Mouse (Mus musculus): ENCODE data around the gene Ccdc63.

Ccdc63 gene

DNA sequence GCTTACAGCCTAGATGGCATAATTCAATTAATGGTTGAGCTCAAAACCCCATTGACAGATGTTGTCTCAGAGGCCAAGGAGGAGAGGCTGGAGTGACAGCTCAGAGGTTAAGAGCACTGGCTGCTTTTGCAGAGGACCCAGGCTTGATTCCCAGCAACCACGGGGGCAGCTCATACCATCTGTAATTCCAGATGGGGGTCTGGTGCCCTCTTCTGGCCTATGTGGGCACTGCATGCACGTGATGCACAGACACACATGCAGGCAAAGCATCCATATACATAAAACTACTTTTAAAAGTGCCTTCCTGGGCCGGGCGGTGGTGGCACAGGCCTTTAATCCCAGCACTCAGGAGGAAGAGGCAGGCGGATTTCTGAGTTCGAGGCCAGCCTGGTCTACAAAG lies 24.4 kb downstream of the Ccdc63 start:
- no peaks in the 10 kb centered on the region for H3K9me3 ChIP-seq (ENCODE audit: low read length)
- H3K4me1 ChIP-seq (replicated peaks; ENCODE audit: low read depth, low read length): peaks cover 45% of the 10 kb centered on the region
- H3K36me3 ChIP-seq (ENCODE audit: insufficient read depth, low read length): no peaks in the 10 kb centered on the region
- H3K27me3 ChIP-seq (ENCODE audit: insufficient read depth, low read length): no peaks in the 10 kb centered on the region
- H3K4me3 ChIP-seq (replicated peaks; ENCODE audit: low read length): no peak overlapping the region
- TF ChIP-seq CTCF (conservative IDR thresholded peaks at IDR 0.05; ENCODE audit: low read length) (peak; percentile 80), POU5F1 (IDR thresholded peaks at IDR 0.05; ENCODE audit: borderline replicate concordance, low read length) (no peak)

DNA sequence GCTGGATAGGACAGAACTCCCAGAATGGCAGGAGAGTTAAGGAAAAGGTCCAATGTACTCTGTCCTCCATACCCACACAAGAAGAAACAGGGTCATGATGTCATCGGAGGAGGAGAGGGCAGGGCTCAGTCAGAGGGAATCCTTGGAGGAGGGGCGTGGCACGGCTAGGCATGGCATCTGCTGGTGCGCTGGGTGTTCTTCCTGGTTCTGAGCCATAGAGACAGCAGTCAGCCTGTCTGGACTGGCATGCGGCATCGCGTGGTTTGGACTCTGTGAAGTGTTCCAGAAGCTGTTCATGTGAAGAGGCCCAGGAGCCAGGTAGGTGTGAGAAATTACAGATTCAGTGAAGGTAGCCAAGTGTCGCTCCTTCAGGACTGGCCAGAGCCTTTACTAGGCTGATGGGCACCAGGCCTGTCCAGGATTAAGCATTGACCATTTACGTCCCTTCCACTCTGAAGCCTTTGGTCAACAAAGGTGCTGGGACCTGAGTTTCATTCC lies 25.3 kb downstream of the Ccdc63 start:
- Histone ChIP-seq H3K9me3 (ENCODE audit: low read length) (no peaks in the 10 kb centered on the region), H3K4me1 (replicated peaks; ENCODE audit: low read depth, low read length) (peaks cover 54% of the 10 kb centered on the region), H3K27me3 (ENCODE audit: insufficient read depth, low read length) (no peaks in the 10 kb centered on the region), H3K36me3 (ENCODE audit: insufficient read depth, low read length) (no peaks in the 10 kb centered on the region), H3K4me3 (replicated peaks; ENCODE audit: low read length) (no peak overlapping the region)
- TF ChIP-seq NANOG (IDR thresholded peaks at IDR 0.05; ENCODE audit: borderline replicate concordance, low read length) (no peak), CTCF (conservative IDR thresholded peaks at IDR 0.05; ENCODE audit: low read length) (no peak), POU5F1 (IDR thresholded peaks at IDR 0.05; ENCODE audit: borderline replicate concordance, low read length) (no peak)

DNA sequence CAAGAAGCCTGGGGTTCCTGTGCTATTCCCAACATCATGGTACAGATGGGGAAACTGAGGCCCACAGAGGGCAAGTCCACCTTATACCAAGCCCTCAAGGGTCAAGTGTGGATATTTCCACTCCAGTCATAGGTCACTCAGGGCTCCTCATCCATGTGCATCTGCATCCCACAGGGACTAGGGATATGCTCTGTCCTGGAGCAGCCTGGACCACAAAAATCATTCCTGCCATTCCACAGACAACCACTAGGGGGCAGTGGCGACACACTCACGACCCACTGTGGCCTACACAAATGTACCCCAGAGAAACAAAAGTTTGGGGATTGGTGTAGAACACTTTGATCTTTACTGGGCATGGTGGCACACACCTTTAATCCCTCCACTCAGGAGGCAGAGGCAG lies 26.4 kb downstream of the Ccdc63 start:
- Histone ChIP-seq H3K4me1 (replicated peaks; ENCODE audit: low read depth, low read length) (peaks cover 57% of the 10 kb centered on the region), H3K9me3 (ENCODE audit: low read length) (no peaks in the 10 kb centered on the region), H3K27me3 (ENCODE audit: insufficient read depth, low read length) (no peaks in the 10 kb centered on the region), H3K36me3 (ENCODE audit: insufficient read depth, low read length) (no peaks in the 10 kb centered on the region), H3K4me3 (replicated peaks; ENCODE audit: low read length) (no peak overlapping the region)
- TF ChIP-seq NANOG (IDR thresholded peaks at IDR 0.05; ENCODE audit: borderline replicate concordance, low read length) (no peak), CTCF (conservative IDR thresholded peaks at IDR 0.05; ENCODE audit: low read length) (peak; percentile 95)

DNA sequence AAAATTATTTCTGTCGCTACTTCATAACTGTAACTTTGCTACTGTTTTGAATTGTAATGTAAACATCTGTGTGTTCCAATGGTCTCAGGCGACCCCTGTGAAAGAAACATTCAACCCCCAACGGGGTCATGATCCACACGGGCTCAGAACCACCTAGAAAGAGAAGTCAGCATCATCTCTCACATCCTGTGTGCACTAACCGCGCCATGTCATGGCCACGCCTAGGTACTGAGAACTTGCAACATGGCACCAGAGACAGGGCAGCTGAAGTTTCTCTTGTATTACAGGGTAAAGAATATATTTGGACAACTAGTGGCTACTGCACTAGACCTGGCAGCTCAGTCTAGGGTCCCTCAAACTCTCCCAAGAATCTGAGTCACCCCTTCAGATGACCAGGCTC lies 27.2 kb downstream of the Ccdc63 start:
- Histone ChIP-seq H3K36me3 (ENCODE audit: insufficient read depth, low read length) (no peaks in the 10 kb centered on the region), H3K4me1 (replicated peaks; ENCODE audit: low read depth, low read length) (peaks cover 59% of the 10 kb centered on the region), H3K9me3 (ENCODE audit: low read length) (no peaks in the 10 kb centered on the region), H3K4me3 (replicated peaks; ENCODE audit: low read length) (no peak overlapping the region), H3K27me3 (ENCODE audit: insufficient read depth, low read length) (no peaks in the 10 kb centered on the region)
- TF ChIP-seq NANOG (IDR thresholded peaks at IDR 0.05; ENCODE audit: borderline replicate concordance, low read length) (no peak), CTCF (conservative IDR thresholded peaks at IDR 0.05; ENCODE audit: low read length) (no peak), POU5F1 (IDR thresholded peaks at IDR 0.05; ENCODE audit: borderline replicate concordance, low read length) (no peak)

DNA sequence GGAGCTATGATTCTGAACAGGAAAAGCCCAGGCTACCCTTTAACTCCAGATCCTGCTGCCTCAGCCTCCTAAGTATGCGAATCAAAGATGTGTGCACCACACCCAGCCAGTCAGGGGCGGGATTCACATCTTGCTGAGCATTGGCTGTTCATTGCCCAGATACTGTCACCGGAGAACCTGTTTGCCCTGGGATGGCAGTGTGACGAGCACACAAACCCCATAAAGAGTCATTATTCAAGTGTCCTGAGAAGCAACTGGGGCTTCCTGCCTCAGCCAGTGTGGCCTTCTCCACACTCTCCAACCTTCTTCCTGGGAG lies 28.7 kb downstream of the Ccdc63 start:
- no peaks in the 10 kb centered on the region for H3K9me3 ChIP-seq (ENCODE audit: low read length)
- TF ChIP-seq CTCF (conservative IDR thresholded peaks at IDR 0.05; ENCODE audit: low read length) (no peak), POU5F1 (IDR thresholded peaks at IDR 0.05; ENCODE audit: borderline replicate concordance, low read length) (no peak), NANOG (IDR thresholded peaks at IDR 0.05; ENCODE audit: borderline replicate concordance, low read length) (no peak)
- H3K27me3 ChIP-seq (ENCODE audit: insufficient read depth, low read length): no peaks in the 10 kb centered on the region
- H3K4me3 ChIP-seq (replicated peaks; ENCODE audit: low read length): peak overlapping the region; percentile 72
- H3K4me1 ChIP-seq (replicated peaks; ENCODE audit: low read depth, low read length): peaks cover 50% of the 10 kb centered on the region
- H3K36me3 ChIP-seq (ENCODE audit: insufficient read depth, low read length): no peaks in the 10 kb centered on the region

DNA sequence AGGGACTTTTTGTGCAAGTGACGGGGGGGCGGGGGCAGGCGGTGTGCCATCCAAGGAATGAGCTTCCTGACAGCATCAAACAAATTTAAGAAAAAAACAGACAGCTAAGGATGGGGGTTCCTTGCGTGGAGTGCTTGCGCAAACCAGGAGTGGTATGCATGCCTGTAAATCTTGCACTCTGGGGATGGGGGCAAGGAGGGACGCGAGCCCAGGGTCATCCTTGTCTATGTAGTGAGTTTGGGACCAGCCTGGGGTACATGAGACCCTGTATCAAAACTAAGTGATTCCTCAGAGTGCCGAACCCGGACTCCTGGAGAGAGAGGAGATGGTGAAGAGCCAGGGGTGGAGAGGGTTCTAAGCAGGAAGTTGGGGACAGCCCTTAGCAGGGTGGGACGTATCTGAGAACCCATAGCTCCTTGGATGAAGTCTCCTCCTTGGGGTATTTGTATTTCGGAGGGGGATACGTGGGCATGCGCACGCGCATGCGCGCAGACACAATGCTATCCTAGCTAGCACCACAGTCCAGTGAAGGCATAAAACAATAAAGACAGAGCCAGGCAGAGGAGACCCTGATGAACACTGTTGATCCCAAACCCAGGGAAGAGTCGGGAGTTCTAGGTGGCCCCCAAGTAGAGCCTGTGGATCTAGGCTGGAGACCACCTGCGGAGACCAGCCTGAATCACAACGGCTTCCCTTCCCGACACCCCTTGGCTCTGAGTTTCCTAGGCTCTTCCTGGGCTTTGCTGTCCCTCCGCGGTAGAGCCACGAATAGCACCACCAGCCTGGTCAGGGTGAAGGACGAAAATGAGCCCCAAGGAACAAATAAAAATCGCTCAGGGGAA lies 29.3 kb downstream of the Ccdc63 start:
- TF ChIP-seq NANOG (IDR thresholded peaks at IDR 0.05; ENCODE audit: borderline replicate concordance, low read length): no peak
- no peak for TF ChIP-seq POU5F1 (IDR thresholded peaks at IDR 0.05; ENCODE audit: borderline replicate concordance, low read length)
- no peak for TF ChIP-seq CTCF (conservative IDR thresholded peaks at IDR 0.05; ENCODE audit: low read length)
- Histone ChIP-seq H3K4me1 (replicated peaks; ENCODE audit: low read depth, low read length) (peaks cover 44% of the 10 kb centered on the region), H3K27me3 (ENCODE audit: insufficient read depth, low read length) (no peaks in the 10 kb centered on the region), H3K4me3 (replicated peaks; ENCODE audit: low read length) (peak overlapping the region; percentile 72), H3K36me3 (ENCODE audit: insufficient read depth, low read length) (no peaks in the 10 kb centered on the region), H3K9me3 (ENCODE audit: low read length) (no peaks in the 10 kb centered on the region)

DNA sequence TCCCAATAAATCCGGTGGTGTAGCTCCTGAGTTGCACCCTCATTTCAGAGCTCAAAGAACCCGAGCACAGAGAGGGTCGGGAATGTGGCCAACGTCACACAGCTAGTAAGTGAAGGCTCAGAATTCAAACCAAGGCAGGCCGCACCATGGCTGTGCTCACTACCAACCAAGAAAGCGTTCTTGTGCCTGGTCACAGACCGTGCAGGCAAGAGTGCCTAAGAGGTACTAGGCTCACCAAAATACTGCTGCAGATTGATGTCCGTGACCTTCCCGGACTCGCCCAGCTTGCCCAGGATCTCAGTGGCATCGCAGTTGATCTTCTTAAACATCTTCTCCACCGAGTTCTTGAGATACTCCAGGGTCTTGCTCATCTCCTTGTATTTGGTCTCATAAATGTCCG lies 30.0 kb downstream of the Ccdc63 start:
- Histone ChIP-seq H3K9me3 (ENCODE audit: low read length) (no peaks in the 10 kb centered on the region), H3K27me3 (ENCODE audit: insufficient read depth, low read length) (no peaks in the 10 kb centered on the region), H3K4me1 (replicated peaks; ENCODE audit: low read depth, low read length) (peaks cover 40% of the 10 kb centered on the region), H3K4me3 (replicated peaks; ENCODE audit: low read length) (peak overlapping the region; percentile 72), H3K36me3 (ENCODE audit: insufficient read depth, low read length) (no peaks in the 10 kb centered on the region)
- TF ChIP-seq CTCF (conservative IDR thresholded peaks at IDR 0.05; ENCODE audit: low read length) (no peak), NANOG (IDR thresholded peaks at IDR 0.05; ENCODE audit: borderline replicate concordance, low read length) (no peak), POU5F1 (IDR thresholded peaks at IDR 0.05; ENCODE audit: borderline replicate concordance, low read length) (no peak)

DNA sequence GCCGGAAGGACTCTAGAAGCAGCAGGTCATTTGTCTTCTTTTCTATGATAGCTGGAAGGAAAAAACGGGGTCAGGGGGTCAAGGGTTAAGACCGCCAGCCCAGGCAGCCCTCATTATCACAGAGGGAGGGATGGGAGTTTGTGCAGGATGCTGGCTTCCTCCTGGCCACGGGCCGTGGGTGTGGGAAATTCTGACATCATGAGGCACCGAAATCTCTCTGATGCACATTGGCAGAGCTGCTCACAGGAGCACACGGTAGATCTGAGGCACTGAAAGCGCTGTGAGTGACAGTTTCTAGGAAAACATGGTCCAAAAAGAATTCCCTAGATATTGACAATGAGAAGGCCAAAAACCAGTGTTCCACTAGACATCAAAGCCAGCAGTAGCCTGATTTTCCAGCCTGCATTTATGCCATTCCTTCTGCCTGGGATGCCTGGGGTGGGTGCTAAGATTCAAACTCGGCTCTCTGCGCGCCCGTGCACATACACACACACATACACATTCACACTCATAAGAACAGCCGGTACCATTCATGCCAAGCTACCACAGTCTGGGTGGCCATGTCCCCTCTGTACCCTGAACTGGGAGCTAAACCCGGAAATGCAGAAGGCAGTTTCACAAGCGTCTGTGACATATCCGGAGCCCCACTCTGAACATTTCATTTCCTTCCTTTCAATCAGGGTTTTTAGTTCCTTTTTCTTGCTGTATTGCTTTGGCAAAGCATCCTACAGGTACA lies 31.1 kb downstream of the Ccdc63 start:
- H3K36me3 ChIP-seq (ENCODE audit: insufficient read depth, low read length): no peaks in the 10 kb centered on the region
- TF ChIP-seq NANOG (IDR thresholded peaks at IDR 0.05; ENCODE audit: borderline replicate concordance, low read length) (no peak), POU5F1 (IDR thresholded peaks at IDR 0.05; ENCODE audit: borderline replicate concordance, low read length) (no peak), CTCF (conservative IDR thresholded peaks at IDR 0.05; ENCODE audit: low read length) (no peak)
- H3K27me3 ChIP-seq (ENCODE audit: insufficient read depth, low read length): no peaks in the 10 kb centered on the region
- peak overlapping the region; percentile 45 for H3K4me3 ChIP-seq (replicated peaks; ENCODE audit: low read length)
- H3K4me1 ChIP-seq (replicated peaks; ENCODE audit: low read depth, low read length): peaks cover 33% of the 10 kb centered on the region
- no peaks in the 10 kb centered on the region for H3K9me3 ChIP-seq (ENCODE audit: low read length)
